Mouse (Mus musculus) neural tube, embryonic 12.5 days (tissue): ENCODE results near the gene Zc2hc1b. TPM values are rescaled to one million over a fixed set of nuclear protein-coding genes. Genes with fewer than 3 reads are reported as not detected.

Experiments
- ATAC-seq: fragments of 200-750 bp; cut with Nextera tagmentation; 2 replicates; pipeline ENCODE4 v1.8.0; 2017; ENCODE audit warnings: low read depth, mild to moderate bottlenecking, moderate TSS enrichment, moderate library complexity; ENCODE audit not compliant: low FRiP score
- H3K27ac ChIP-seq: fragments of 300-500 bp; sonication (generic); 2 replicates; pipeline ENCODE4 v1.5.1; 2016
- H3K27me3 ChIP-seq: fragments of 300-500 bp; sonication (generic); replicated peaks from 2 replicates; pipeline ENCODE4 v1.6.1; 2016; ENCODE audit warnings: mild to moderate bottlenecking
- H3K36me3 ChIP-seq: fragments of 300-500 bp; sonication (generic); 2 replicates; pipeline ENCODE4 v1.6.1; 2016; ENCODE audit warnings: mild to moderate bottlenecking
- H3K4me1 ChIP-seq: fragments of 300-500 bp; sonication (generic); 2 replicates; pipeline ENCODE4 v1.6.1; 2016
- H3K4me2 ChIP-seq: fragments of 300-500 bp; sonication (generic); replicated peaks from 2 replicates; pipeline ENCODE4 v1.6.1; 2016; ENCODE audit warnings: mild to moderate bottlenecking
- H3K4me3 ChIP-seq: fragments of 300-500 bp; sonication (generic); 2 replicates; pipeline ENCODE4 v1.5.1; 2016
- H3K9ac ChIP-seq: fragments of 300-500 bp; sonication (generic); 2 replicates; pipeline ENCODE4 v1.6.1; 2016; ENCODE audit warnings: mild to moderate bottlenecking
- H3K9me3 ChIP-seq: fragments of 300-500 bp; sonication (generic); 2 replicates; pipeline ENCODE4 v1.6.1; 2016; ENCODE audit warnings: mild to moderate bottlenecking
- WGBS: fragments of 180-500 bp; shearing (Covaris S2); methylation state at CpG from one replicate; pipeline ENCODE4 v1.1.7; 2016; 5-methylcytosine and 5-hydroxymethylcytosine counted together
- polyA plus RNA-seq: library from polyadenylated mRNA; unstranded; fragments of >200 nt; fragmentation: Nextera tagmentation; extraction: Ambion mirVana; gene quantifications from 2 replicates; pipeline ENCODE4 v1.2.1, GENCODE M21; 2016

The Zc2hc1b gene
- polyA plus RNA-seq, 1 experiment from 2014 or later = not detected

GRCm38 (mm10) chr10:13106909-13107624 lies 70.8 kb downstream of the Zc2hc1b start:
- Histone ChIP-seq H3K36me3 (no peaks in the 10 kb centered on the region), H3K9ac (no peak overlapping the region), H3K4me1 (peaks cover 25% of the 10 kb centered on the region), H3K9me3 (no peaks in the 10 kb centered on the region), H3K27me3 (no peaks in the 10 kb centered on the region), H3K4me3 (no peak overlapping the region), H3K27ac (no peak overlapping the region), H3K4me2 (no peak overlapping the region)
- WGBS = 46% methylated on average over 9 of the region's 9 CpGs
- ATAC-seq = no peak

GRCm38 (mm10) chr10:13103838-13104237 lies 74.0 kb downstream of the Zc2hc1b start:
- Histone ChIP-seq H3K4me1 (peaks cover 14% of the 10 kb centered on the region; the same call in 1 of the 2 replicates), H3K9me3 (no peaks in the 10 kb centered on the region), H3K36me3 (no peaks in the 10 kb centered on the region), H3K4me3 (no peak overlapping the region), H3K4me2 (no peak overlapping the region), H3K27ac (no peak overlapping the region), H3K27me3 (no peaks in the 10 kb centered on the region), H3K9ac (no peak overlapping the region)
- 75% methylated on average over 4 of the region's 4 CpGs for WGBS
- ATAC-seq = no peak

- Histone ChIP-seq H3K4me1 (0 out of 2 replicates have a peak, but pooled peaks cover 2% of the 10 kb centered on the region), H3K9me3 (no peaks in the 10 kb centered on the region), H3K36me3 (no peaks in the 10 kb centered on the region), H3K27ac (no peak overlapping the region), H3K27me3 (no peaks in the 10 kb centered on the region), H3K9ac (no peak overlapping the region), H3K4me2 (no peak overlapping the region), H3K4me3 (no peak overlapping the region)
- ATAC-seq = no peak
- 73% methylated on average over 4 of the region's 4 CpGs for WGBS
Observed at GRCm38 (mm10) chr10:13102360-13102759, 75.5 kb downstream of the Zc2hc1b start.

- no peaks in the 10 kb centered on the region for H3K9me3 ChIP-seq
- ATAC-seq = no peak
Observed at GRCm38 (mm10) chr10:13100061-13100648, 77.7 kb downstream of the Zc2hc1b start.

More at GRCm38 (mm10) chr10:13100061-13100648, 77.7 kb downstream of the Zc2hc1b start:
- Histone ChIP-seq H3K9ac (no peak overlapping the region), H3K36me3 (no peaks in the 10 kb centered on the region), H3K4me2 (no peak overlapping the region), H3K4me1 (no peaks in the 10 kb centered on the region), H3K27ac (no peak overlapping the region), H3K4me3 (no peak overlapping the region), H3K27me3 (no peaks in the 10 kb centered on the region)
- WGBS = 88% methylated on average over 6 of the region's 6 CpGs

Other genes with a start within 250 kb of the Zc2hc1b start
- gene Stx11, start 213.7 kb downstream of the Zc2hc1b start, polyA plus RNA-seq = 2.3 and 4.5 TPM in 2 replicates
- gene Sf3b5, start 172.7 kb downstream of the Zc2hc1b start, polyA plus RNA-seq = 30.4 and 31.2 TPM in 2 replicates
- 72.0 and 83.7 TPM in 2 replicates for gene Plagl1, start 117.5 kb downstream of the Zc2hc1b start, polyA plus RNA-seq
- gene Ltv1, start 15.1 kb upstream of the Zc2hc1b start, polyA plus RNA-seq = 51.3 and 54.1 TPM in 2 replicates